Mouse (Mus musculus): Measurements from ENCODE around the gene Fam69a.

GRCm38 (mm10) chr5:107866127-107867126 lies 120.5 kb downstream of the Fam69a start:
- TF ChIP-seq CTCF (IDR thresholded peaks at IDR 0.05; ENCODE audit: low read depth): no peak
- peak; percentile 77 for TF ChIP-seq EP300 (IDR thresholded peaks at IDR 0.05; ENCODE audit: low read depth)
